Comparison of ENCODE assay signal across 8 mouse cellular contexts in the genomic region with DNA sequence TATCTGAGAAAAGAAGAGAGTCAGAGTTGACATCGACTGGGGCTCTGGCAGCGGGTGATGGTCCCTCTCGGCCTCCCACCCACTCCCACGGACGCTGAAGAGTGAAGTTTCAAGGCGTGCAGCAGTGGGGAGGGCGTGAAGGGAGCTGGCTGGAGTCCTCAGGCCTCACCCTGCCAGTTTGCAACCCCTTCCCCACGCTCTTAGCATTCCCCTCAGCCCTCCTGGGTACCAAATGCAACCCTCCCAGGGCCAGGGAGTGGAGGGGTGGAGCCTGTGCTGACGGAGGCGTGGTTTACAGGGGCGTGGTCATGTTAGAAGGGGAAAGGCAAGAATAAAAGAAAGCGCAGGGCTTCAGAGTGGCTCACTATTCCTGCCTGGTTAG.
DNase-seq lines count a peak whose midpoint lies in the region; ATAC-seq and TF ChIP-seq lines count a peak whose summit lies in the region.

No protein-coding gene starts in this region.

- DNase-seq in cerebellum, adult 2 months: peak; percentile 17 to 27
- DNase-seq in cerebellum, adult 11 months: no peak
- peak; percentile 88 for DNase-seq in embryo, embryonic 10.5 days (ENCODE audit: low spot score)
- peak; percentile 78 for DNase-seq in gastrocnemius, postnatal 14 days
- peak; percentile 67 for DNase-seq in limb, embryonic 14.5 days (ENCODE audit: low spot score)
- peak; percentile 79 for DNase-seq in midbrain, embryonic 14.5 days
- DNase-seq in spleen, adult 18-20 months: peak; percentile 52 to 74

- peak overlapping the region; percentile 57 for H3K4me3 ChIP-seq in cerebellum, adult 2 months (replicated peaks; ENCODE audit: insufficient read depth, low read depth, low read length)
- peak overlapping the region; percentile 47 for H3K4me3 ChIP-seq in limb, embryonic 14.5 days (replicated peaks; ENCODE audit: low read length)
- H3K4me3 ChIP-seq in midbrain, embryonic 14.5 days (replicated peaks; ENCODE audit: low read depth, low read length): peak overlapping the region; percentile 39

- 1% methylated on average over 12 of the region's 12 CpGs for WGBS in cerebellum, adult 2 months
- 4% methylated on average over 12 of the region's 12 CpGs for WGBS in limb, embryonic 14.5 days
- WGBS in midbrain, embryonic 14.5 days: under 1% methylated on average over 12 of the region's 12 CpGs

- H3K36me3 ChIP-seq in limb, embryonic 14.5 days (ENCODE audit: control insufficient read depth, insufficient read depth, low read length): no peaks in the 10 kb centered on the region
- H3K36me3 ChIP-seq in midbrain, embryonic 14.5 days (ENCODE audit: control insufficient read depth, insufficient read depth, low read length): no peaks in the 10 kb centered on the region

- ATAC-seq in inflammation-experienced regulatory T-cells, adult 6 months: peak; percentile 71
- peak; percentile 66 for ATAC-seq in limb, embryonic 14.5 days (ENCODE audit: low FRiP score, low read depth)
- ATAC-seq in midbrain, embryonic 14.5 days (ENCODE audit: low FRiP score, low TSS enrichment): peak; percentile 64

- H3K27me3 ChIP-seq in cerebellum, adult 2 months (ENCODE audit: control insufficient read depth, insufficient read depth, low read length): no peaks in the 10 kb centered on the region
- no peaks in the 10 kb centered on the region; the same call in 1 of the 2 replicates for H3K27me3 ChIP-seq in limb, embryonic 14.5 days (ENCODE audit: control insufficient read depth, insufficient read depth, low read length)
- peaks cover 19% of the 10 kb centered on the region; the same call in 1 of the 2 replicates for H3K27me3 ChIP-seq in midbrain, embryonic 14.5 days (ENCODE audit: control insufficient read depth, insufficient read depth, low read length)

- no peaks in the 10 kb centered on the region for H3K9me3 ChIP-seq in limb, embryonic 14.5 days (ENCODE audit: control insufficient read depth, low read length)
- H3K9me3 ChIP-seq in midbrain, embryonic 14.5 days (ENCODE audit: control insufficient read depth, low read length): no peaks in the 10 kb centered on the region

- 0 out of 2 replicates have a peak, but pooled peaks cover 4% of the 10 kb centered on the region for H3K4me1 ChIP-seq in cerebellum, adult 2 months (ENCODE audit: control insufficient read depth, insufficient read depth, low read length)
- H3K4me1 ChIP-seq in limb, embryonic 14.5 days (ENCODE audit: control insufficient read depth, insufficient read depth, low read length): peaks cover 14% of the 10 kb centered on the region; the same call in 1 of the 2 replicates
- peaks cover 19% of the 10 kb centered on the region; the same call in 1 of the 2 replicates for H3K4me1 ChIP-seq in midbrain, embryonic 14.5 days (ENCODE audit: control insufficient read depth, insufficient read depth, low read length)

- H3K4me2 ChIP-seq in limb, embryonic 14.5 days (replicated peaks; ENCODE audit: low read depth, low read length, severe bottlenecking): peak overlapping the region; percentile 88
- peak overlapping the region; percentile 73 for H3K4me2 ChIP-seq in midbrain, embryonic 14.5 days (ENCODE audit: low read length)

- TF ChIP-seq POLR2A in cerebellum, adult 2 months (IDR thresholded peaks at IDR 0.05; ENCODE audit: borderline replicate concordance, insufficient read depth, low read length): no peak
- no peak for TF ChIP-seq POLR2A in limb, embryonic 14.5 days (IDR thresholded peaks at IDR 0.05; ENCODE audit: borderline replicate concordance, extremely low read depth, insufficient read depth, insufficient read length)

- intact Hi-C loops in gastrocnemius, postnatal 14 days (cut with DNase I; ENCODE audit: low total_unique reads): no loop called here

- H3K9ac ChIP-seq in limb, embryonic 14.5 days (ENCODE audit: low read depth, low read length, severe bottlenecking): peak overlapping the region; percentile 60
- peak overlapping the region; percentile 48; the same call in 1 of the 2 replicates for H3K9ac ChIP-seq in midbrain, embryonic 14.5 days (replicated peaks; ENCODE audit: low read length)

- no peak overlapping the region for H3K27ac ChIP-seq in cerebellum, adult 2 months (ENCODE audit: insufficient read depth, low read length)
- peak overlapping the region; percentile 55; the same call in 1 of the 2 replicates for H3K27ac ChIP-seq in limb, embryonic 14.5 days (replicated peaks; ENCODE audit: low read depth, low read length)
- peak overlapping the region; percentile 77 for H3K27ac ChIP-seq in midbrain, embryonic 14.5 days (replicated peaks; ENCODE audit: low read depth, low read length)

- TF ChIP-seq CTCF in cerebellum, adult 2 months (IDR thresholded peaks at IDR 0.05; ENCODE audit: borderline replicate concordance, insufficient read depth, low read depth, low read length): no peak
